Mouse (Mus musculus): ENCODE measurements at regions not wholly inside any gene's neighbourhood (a gene's known extent, or its start where the extent isn't known, plus 50 kb on each side); places are given as distances from the start of the nearest gene placed in this dataset.

DNA sequence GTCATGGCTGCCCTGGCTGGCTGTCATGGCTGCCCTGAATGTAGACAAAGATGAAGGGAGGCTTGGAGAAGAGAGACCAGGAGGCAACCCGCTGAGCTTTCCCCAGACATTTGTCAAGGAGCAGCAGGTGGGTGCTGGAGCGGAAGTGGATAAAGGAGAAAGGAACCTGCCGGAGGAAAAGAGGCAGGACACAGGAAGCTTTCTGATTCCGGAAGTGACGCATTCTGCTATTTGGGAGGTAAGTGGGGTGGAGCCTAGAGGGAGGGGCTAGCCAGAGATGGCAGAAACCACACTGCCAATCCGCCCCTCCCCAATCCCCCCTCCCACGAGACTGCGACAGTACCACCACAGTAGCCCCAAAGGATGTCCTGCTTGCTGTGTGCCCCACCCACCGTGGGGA lies 80.1 kb downstream of the Gm572 start:
- ATAC-seq (ENCODE audit: low FRiP score, low TSS enrichment) (no peak), DNase-seq (no peak)
- Histone ChIP-seq H3K9me3 (ENCODE audit: control insufficient read depth, low read length) (no peaks in the 10 kb centered on the region), H3K27me3 (ENCODE audit: control insufficient read depth, insufficient read depth, low read length) (peaks cover 3% of the 10 kb centered on the region; the same call in 1 of the 2 replicates), H3K36me3 (ENCODE audit: control insufficient read depth, insufficient read depth, low read length) (no peaks in the 10 kb centered on the region), H3K4me1 (ENCODE audit: control insufficient read depth, insufficient read depth, low read length) (peaks cover 4% of the 10 kb centered on the region; the same call in 1 of the 2 replicates), H3K4me3 (replicated peaks; ENCODE audit: low read depth, low read length) (no peak overlapping the region), H3K27ac (replicated peaks; ENCODE audit: low read depth, low read length) (no peak overlapping the region), H3K4me2 (ENCODE audit: low read length) (no peak overlapping the region), H3K9ac (replicated peaks; ENCODE audit: low read length) (no peak overlapping the region)
- 84% methylated on average over 9 of the region's 9 CpGs for WGBS

- Histone ChIP-seq H3K27me3 (ENCODE audit: control insufficient read depth, insufficient read depth, low read length) (peaks cover 3% of the 10 kb centered on the region; the same call in 1 of the 2 replicates), H3K4me3 (replicated peaks; ENCODE audit: low read depth, low read length) (peak overlapping the region; percentile 29), H3K9me3 (ENCODE audit: control insufficient read depth, low read length) (no peaks in the 10 kb centered on the region), H3K9ac (replicated peaks; ENCODE audit: low read length) (peak overlapping the region; percentile 48), H3K4me2 (ENCODE audit: low read length) (peak overlapping the region; percentile 63), H3K4me1 (ENCODE audit: control insufficient read depth, insufficient read depth, low read length) (peaks cover 4% of the 10 kb centered on the region; the same call in 1 of the 2 replicates), H3K36me3 (ENCODE audit: control insufficient read depth, insufficient read depth, low read length) (no peaks in the 10 kb centered on the region), H3K27ac (replicated peaks; ENCODE audit: low read depth, low read length) (no peak overlapping the region)
- DNase-seq, result no peak
- 3% methylated on average over 37 of the region's 39 CpGs for WGBS
- 0 out of 2 replicates have a peak, but pooled peaks have one; percentile 27 for ATAC-seq (ENCODE audit: low FRiP score, low TSS enrichment)
These were observed 80.1 kb upstream of the Casz1 start for GRCm38 (mm10) chr4:148723934-148724719.

GRCm38 (mm10) chr4:148728800-148729199 lies 75.4 kb upstream of the Casz1 start:
- Histone ChIP-seq H3K27ac (replicated peaks; ENCODE audit: low read depth, low read length) (no peak overlapping the region), H3K36me3 (ENCODE audit: control insufficient read depth, insufficient read depth, low read length) (no peaks in the 10 kb centered on the region), H3K9me3 (ENCODE audit: control insufficient read depth, low read length) (no peaks in the 10 kb centered on the region), H3K9ac (replicated peaks; ENCODE audit: low read length) (no peak overlapping the region), H3K4me1 (ENCODE audit: control insufficient read depth, insufficient read depth, low read length) (peaks cover 4% of the 10 kb centered on the region; the same call in 1 of the 2 replicates), H3K4me3 (replicated peaks; ENCODE audit: low read depth, low read length) (no peak overlapping the region), H3K27me3 (ENCODE audit: control insufficient read depth, insufficient read depth, low read length) (peaks cover 3% of the 10 kb centered on the region; the same call in 1 of the 2 replicates), H3K4me2 (ENCODE audit: low read length) (no peak overlapping the region)
- no peak for ATAC-seq (ENCODE audit: low FRiP score, low TSS enrichment)
- no peak for DNase-seq
- 86% methylated on average over 5 of the region's 5 CpGs for WGBS

GRCm38 (mm10) chr4:148731586-148731985 lies 72.6 kb upstream of the Casz1 start:
- no peak for ATAC-seq (ENCODE audit: low FRiP score, low TSS enrichment)

DNA sequence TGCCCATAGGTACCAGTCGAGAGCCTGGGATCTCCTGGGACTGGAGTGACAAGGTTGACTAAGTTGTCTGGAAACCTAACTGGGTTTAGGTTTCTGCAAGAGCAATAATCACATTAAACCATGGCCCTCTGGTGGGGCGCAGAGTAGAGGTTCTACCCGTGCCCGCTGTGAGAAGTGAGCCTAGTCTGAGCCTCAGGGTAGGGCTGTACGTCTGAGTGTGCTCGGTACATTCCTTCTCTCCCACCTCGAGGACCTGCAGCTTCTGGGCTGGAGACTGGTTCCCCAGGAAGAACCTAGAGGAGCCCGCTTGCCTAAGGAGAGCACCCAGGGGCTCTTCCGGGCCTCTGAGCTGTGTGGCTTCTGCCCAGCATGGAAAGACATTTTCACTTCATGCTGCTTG lies 70.2 kb upstream of the Casz1 start:
- ATAC-seq (ENCODE audit: low FRiP score, low TSS enrichment), result no peak
- H3K9me3 ChIP-seq (ENCODE audit: control insufficient read depth, low read length), result no peaks in the 10 kb centered on the region
- no peaks in the 10 kb centered on the region for H3K4me1 ChIP-seq (ENCODE audit: control insufficient read depth, insufficient read depth, low read length)
- DNase-seq, result no peak
- H3K27me3 ChIP-seq (ENCODE audit: control insufficient read depth, insufficient read depth, low read length), result no peaks in the 10 kb centered on the region
- no peak overlapping the region for H3K27ac ChIP-seq (replicated peaks; ENCODE audit: low read depth, low read length)
- no peak overlapping the region for H3K4me3 ChIP-seq (replicated peaks; ENCODE audit: low read depth, low read length)
- H3K4me2 ChIP-seq (ENCODE audit: low read length), result no peak overlapping the region
- H3K36me3 ChIP-seq (ENCODE audit: control insufficient read depth, insufficient read depth, low read length), result no peaks in the 10 kb centered on the region
- WGBS, result 56% methylated on average over 9 of the region's 9 CpGs
- no peak overlapping the region for H3K9ac ChIP-seq (replicated peaks; ENCODE audit: low read length)

More at GRCm38 (mm10) chr4:148731586-148731985, 72.6 kb upstream of the Casz1 start:
- no peaks in the 10 kb centered on the region for H3K4me1 ChIP-seq (ENCODE audit: control insufficient read depth, insufficient read depth, low read length)
- no peak overlapping the region for H3K4me3 ChIP-seq (replicated peaks; ENCODE audit: low read depth, low read length)
- no peaks in the 10 kb centered on the region for H3K9me3 ChIP-seq (ENCODE audit: control insufficient read depth, low read length)
- no peaks in the 10 kb centered on the region for H3K36me3 ChIP-seq (ENCODE audit: control insufficient read depth, insufficient read depth, low read length)
- DNase-seq, result no peak
- H3K9ac ChIP-seq (replicated peaks; ENCODE audit: low read length), result no peak overlapping the region
- H3K27me3 ChIP-seq (ENCODE audit: control insufficient read depth, insufficient read depth, low read length), result no peaks in the 10 kb centered on the region
- no peak overlapping the region for H3K27ac ChIP-seq (replicated peaks; ENCODE audit: low read depth, low read length)
- WGBS, result 68% methylated on average over 3 of the region's 3 CpGs
- no peak overlapping the region for H3K4me2 ChIP-seq (ENCODE audit: low read length)

GRCm38 (mm10) chr4:148734547-148734946 lies 69.7 kb upstream of the Casz1 start:
- Histone ChIP-seq H3K27ac (replicated peaks; ENCODE audit: low read depth, low read length) (no peak overlapping the region), H3K4me2 (ENCODE audit: low read length) (no peak overlapping the region), H3K9me3 (ENCODE audit: control insufficient read depth, low read length) (no peaks in the 10 kb centered on the region), H3K4me3 (replicated peaks; ENCODE audit: low read depth, low read length) (no peak overlapping the region), H3K9ac (replicated peaks; ENCODE audit: low read length) (no peak overlapping the region), H3K27me3 (ENCODE audit: control insufficient read depth, insufficient read depth, low read length) (no peaks in the 10 kb centered on the region), H3K4me1 (ENCODE audit: control insufficient read depth, insufficient read depth, low read length) (no peaks in the 10 kb centered on the region), H3K36me3 (ENCODE audit: control insufficient read depth, insufficient read depth, low read length) (no peaks in the 10 kb centered on the region)
- WGBS, result 73% methylated on average over 12 of the region's 12 CpGs
- no peak for ATAC-seq (ENCODE audit: low FRiP score, low TSS enrichment)
- no peak for DNase-seq

DNA sequence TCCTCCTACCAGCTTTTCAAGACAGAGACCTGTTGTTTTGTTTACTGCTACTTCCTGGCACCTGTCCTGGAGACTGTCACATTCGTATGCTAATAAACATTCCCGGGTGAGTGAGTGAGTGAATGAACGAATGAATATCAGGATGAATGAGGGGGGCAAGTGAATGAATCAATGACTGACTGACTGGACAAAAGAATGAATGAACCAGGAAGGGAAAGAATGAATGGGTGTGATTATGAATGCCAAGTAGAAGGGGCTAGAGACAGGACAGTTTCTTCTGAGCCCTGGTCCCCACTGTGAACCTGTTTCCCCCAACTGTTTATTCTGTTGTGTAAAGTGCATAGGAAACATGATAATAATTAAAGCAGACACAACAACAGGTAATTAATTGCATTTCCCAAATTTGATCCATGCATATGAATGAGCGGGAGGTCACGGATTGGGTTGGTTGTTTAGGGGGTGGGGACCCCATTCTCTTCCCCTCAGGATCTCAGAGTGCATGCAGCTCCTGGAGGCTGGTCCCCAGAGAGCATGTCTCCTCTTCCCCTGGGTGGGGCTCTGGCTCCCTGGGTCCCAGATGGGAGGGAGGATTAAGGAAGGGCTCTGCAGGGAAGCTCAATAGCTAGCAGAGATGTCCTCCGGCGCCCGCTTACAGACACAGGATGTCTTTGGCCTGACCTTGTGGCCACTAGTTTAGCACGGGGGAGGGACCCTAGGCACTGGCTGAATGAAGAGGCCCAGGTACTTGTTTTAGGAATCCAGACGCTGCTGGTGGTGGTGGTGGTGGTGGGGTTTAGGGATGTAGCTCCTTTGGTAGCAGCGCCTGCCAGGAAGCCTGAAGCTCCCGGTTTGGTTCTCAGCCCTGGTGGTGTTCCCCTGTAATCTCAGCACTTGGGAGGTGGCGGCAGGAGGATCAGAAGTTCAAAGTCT lies 65.4 kb upstream of the Casz1 start:
- Histone ChIP-seq H3K4me1 (ENCODE audit: control insufficient read depth, insufficient read depth, low read length) (peaks cover 3% of the 10 kb centered on the region; the same call in 1 of the 2 replicates), H3K27ac (replicated peaks; ENCODE audit: low read depth, low read length) (no peak overlapping the region), H3K4me2 (ENCODE audit: low read length) (no peak overlapping the region), H3K27me3 (ENCODE audit: control insufficient read depth, insufficient read depth, low read length) (peaks cover 11% of the 10 kb centered on the region; the same call in 1 of the 2 replicates), H3K4me3 (replicated peaks; ENCODE audit: low read depth, low read length) (no peak overlapping the region), H3K9me3 (ENCODE audit: control insufficient read depth, low read length) (no peaks in the 10 kb centered on the region), H3K36me3 (ENCODE audit: control insufficient read depth, insufficient read depth, low read length) (no peaks in the 10 kb centered on the region), H3K9ac (replicated peaks; ENCODE audit: low read length) (no peak overlapping the region)
- DNase-seq (no peak), ATAC-seq (ENCODE audit: low FRiP score, low TSS enrichment) (no peak)
- 27% methylated on average over 13 of the region's 13 CpGs for WGBS

DNA sequence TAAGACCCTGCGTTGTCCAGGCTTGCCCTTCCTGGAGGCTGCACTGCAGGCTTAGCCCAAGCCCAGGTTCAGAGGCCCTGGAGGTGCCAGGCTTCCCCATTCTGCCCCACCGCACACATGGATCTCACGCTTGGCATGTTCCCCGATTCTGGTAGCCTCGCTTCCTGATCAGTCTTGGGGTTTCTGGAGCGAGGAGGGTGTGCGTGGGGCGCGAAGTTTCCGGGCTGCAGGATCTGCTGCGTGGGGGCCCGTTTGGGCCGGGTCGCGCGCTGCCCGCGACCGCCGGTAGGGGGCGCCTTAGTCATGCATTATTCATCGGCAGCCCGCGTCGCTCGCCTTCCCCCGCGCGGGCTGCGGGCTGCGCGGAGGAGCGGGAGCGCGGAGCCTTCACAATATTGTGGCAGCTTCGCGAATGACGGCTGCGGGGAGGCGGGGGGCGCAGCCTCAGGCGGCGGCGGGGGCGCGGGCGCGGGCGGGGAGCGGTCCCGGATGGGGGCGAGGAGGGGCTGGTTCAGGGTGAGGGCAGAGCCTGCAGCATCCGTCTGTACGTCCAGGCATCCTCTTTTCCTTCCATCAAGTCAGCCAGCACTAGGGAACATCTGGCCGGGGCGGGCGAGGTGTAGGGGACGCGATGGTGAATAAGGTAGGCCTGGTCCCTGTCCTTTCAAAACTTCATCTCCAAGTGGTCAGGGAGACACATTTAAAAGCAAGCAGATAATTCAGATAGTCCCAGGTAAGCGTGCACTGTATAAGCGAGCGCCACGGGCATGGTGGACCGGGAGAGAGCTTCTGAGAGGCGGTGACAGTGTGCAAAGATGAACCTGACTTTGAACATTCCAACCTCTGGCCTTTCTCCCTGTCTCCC lies 61.4 kb upstream of the Casz1 start:
- Histone ChIP-seq H3K4me1 (ENCODE audit: control insufficient read depth, insufficient read depth, low read length) (peaks cover 8% of the 10 kb centered on the region; the same call in 1 of the 2 replicates), H3K4me2 (ENCODE audit: low read length) (peak overlapping the region; percentile 77), H3K9ac (replicated peaks; ENCODE audit: low read length) (peak overlapping the region; percentile 57), H3K9me3 (ENCODE audit: control insufficient read depth, low read length) (no peaks in the 10 kb centered on the region), H3K27me3 (ENCODE audit: control insufficient read depth, insufficient read depth, low read length) (peaks cover 11% of the 10 kb centered on the region; the same call in 1 of the 2 replicates), H3K27ac (replicated peaks; ENCODE audit: low read depth, low read length) (no peak overlapping the region), H3K36me3 (ENCODE audit: control insufficient read depth, insufficient read depth, low read length) (no peaks in the 10 kb centered on the region), H3K4me3 (replicated peaks; ENCODE audit: low read depth, low read length) (peak overlapping the region; percentile 44)
- ATAC-seq (ENCODE audit: low FRiP score, low TSS enrichment) (peak; percentile 69), DNase-seq (peak; percentile 92)
- 4% methylated on average over 65 of the region's 65 CpGs for WGBS
